Mouse (Mus musculus) urinary bladder, postnatal 10 days (tissue): Measurements from ENCODE around the gene 1520401A03Rik.

ENCODE experiments used
- DNase-seq: peaks from one replicate; pipeline ENCODE4 v3.0.0; 2022; ENCODE audit warnings: low spot score

Gene 1520401A03Rik

DNA sequence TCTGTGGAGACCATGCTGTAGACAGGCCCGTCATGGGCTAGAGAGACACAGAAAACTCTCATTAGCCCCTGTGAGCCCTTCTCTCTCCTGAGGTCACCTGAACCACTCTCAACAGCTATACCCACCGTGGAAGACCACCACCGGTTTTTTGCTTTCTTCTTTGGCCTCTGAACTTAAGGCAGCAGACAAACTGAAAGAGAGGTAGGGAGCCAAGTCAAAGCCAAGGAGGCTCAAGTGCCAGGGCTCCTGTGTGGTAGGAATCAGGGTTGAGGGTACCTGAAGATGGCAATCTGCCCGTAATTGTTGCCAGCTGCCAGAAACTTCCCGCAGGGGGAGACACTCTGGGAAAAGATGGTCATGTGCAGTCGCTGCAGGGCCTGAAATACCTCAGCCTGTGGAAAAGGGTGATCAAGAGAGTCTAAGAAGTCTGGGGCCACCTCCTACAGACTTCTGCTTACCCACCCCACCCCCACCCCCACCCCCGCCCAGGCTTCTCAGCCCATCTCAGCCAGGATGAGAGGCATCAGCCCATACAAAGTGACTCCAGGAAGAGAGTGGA, 52.0 kb downstream of the 1520401A03Rik start:
- DNase-seq: no peak

DNA sequence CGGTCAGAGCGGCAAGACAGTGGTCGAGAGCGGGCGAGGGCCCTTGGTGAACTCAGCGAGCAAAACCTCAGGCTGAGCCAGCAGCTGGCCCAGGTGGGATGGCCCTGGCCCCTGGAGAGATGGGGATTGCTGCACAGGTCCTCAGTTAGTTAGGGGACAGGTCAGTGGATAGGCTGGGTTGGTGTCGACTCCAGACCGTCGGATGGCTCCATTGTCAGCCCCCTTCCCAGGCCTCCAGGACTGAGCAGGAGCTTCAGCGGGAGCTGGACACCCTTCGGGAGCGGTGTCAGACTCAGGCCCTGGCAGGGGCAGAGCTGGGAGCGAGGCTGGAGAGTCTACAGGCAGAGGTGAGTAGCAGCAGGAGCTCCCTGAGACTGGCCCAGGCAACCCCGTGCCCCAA, 57.1 kb downstream of the 1520401A03Rik start:
- no peak for DNase-seq

GRCm38 (mm10) chr17:23664556-23665021, 58.0 kb downstream of the 1520401A03Rik start:
- no peak for DNase-seq

DNA sequence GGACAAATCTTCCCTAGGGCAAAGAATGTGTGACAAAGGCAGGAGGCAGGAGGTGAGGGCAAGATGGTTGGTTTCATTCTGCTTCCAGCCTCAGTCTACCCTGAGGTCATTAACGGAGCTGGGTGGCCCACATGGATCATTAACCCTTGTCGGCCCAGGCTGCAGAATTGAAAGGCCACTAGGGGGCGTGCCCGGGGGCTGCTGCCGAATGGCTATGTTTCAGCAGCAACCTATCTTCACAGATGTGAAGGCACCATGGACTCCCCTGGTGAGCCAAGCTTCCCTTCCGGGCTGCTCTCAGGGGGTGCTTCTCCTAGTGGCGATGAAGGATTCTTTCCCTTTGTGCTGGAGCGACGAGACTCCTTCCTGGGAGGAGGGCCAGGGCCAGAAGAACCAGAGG, 61.1 kb downstream of the 1520401A03Rik start:
- no peak for DNase-seq

- DNase-seq: no peak
These were observed 61.7 kb downstream of the 1520401A03Rik start for GRCm38 (mm10) chr17:23660876-23661200.

- peak; percentile 59 for DNase-seq
These were observed 62.3 kb downstream of the 1520401A03Rik start, which contains the start of gene Bicdl2 for GRCm38 (mm10) chr17:23660117-23660875. Bicdl2 (plus strand) TSS chr17:23660506.

DNA sequence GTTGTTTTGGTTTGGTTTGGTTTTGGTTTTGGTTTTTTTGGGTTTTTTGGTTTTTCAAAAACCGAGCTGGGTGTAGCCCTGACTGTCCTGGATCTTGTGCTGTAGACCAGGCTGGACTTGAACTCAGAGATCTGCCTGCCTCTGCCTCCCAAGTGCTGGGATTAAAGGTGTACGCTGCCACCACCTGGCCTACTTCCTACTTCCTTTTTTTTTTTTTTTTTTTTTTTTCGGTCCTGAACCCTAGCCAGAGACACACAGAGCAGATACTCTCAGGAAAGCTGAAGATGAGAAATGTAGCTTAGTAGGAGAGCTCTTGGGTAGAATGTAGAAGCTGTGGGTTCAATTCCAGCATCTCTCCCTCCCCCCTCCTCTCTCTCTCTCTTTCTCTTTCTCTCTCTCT, 64.1 kb downstream of the 1520401A03Rik start:
- DNase-seq: no peak
